Mouse (Mus musculus) layer of hippocampus, adult 8-10 months (tissue): ENCODE measurements around the gene Stk24. TPM values are rescaled to one million over a fixed set of nuclear protein-coding genes. Genes with fewer than 3 reads are reported as not detected.
A peak's percentile ranks its signal among the peaks of the same experiment; 100 is the strongest.
"Not testable (repeated sequence)": the region's sequence is repeated elsewhere in the genome, so short reads cannot be mapped to it uniquely, and the experiment has no call there.

Source experiments
- DNase-seq, 2 experiments: peaks; one replicate each; pipeline ENCODE4 v3.0.0; 2022; ENCODE audit warnings: low spot score in 2 of 2
- total RNA-seq, 4 experiments: library from RNA; stranded (reverse); gene quantifications; 2 replicates each; pipeline ENCODE4 v1.2.4; 2022

The Stk24 gene
- 10 to 100 TPM; 52.6 to 80.4 (median 63.4) TPM for total RNA-seq

- peak in 1 of 2 experiments; percentile 31 for DNase-seq
These were observed at the start of gene Stk24 for GRCm38 (mm10) chr14:121379827-121380145. TSS of gene Stk24 (minus strand) at chr14:121380011.

GRCm38 (mm10) chr14:121428148-121428547 is 48.3 kb upstream of the Stk24 start:
- DNase-seq: no peak

- no peak for DNase-seq
These were observed 46.9 kb upstream of the Stk24 start for GRCm38 (mm10) chr14:121426743-121427142.

GRCm38 (mm10) chr14:121425004-121425793 is 45.4 kb upstream of the Stk24 start:
- DNase-seq: no peak

GRCm38 (mm10) chr14:121423341-121423751 is 43.5 kb upstream of the Stk24 start:
- DNase-seq: no peak

GRCm38 (mm10) chr14:121422664-121423340 is 43.0 kb upstream of the Stk24 start:
- DNase-seq: no peak

GRCm38 (mm10) chr14:121422000-121422399 is 42.2 kb upstream of the Stk24 start:
- no peak for DNase-seq

- DNase-seq: peak in 1 of 2 experiments; percentile 6
These were observed 37.8 kb upstream of the Stk24 start for GRCm38 (mm10) chr14:121417594-121417993.

GRCm38 (mm10) chr14:121416626-121417319 is 37.0 kb upstream of the Stk24 start:
- DNase-seq: no peak

GRCm38 (mm10) chr14:121414635-121415241 is 34.9 kb upstream of the Stk24 start:
- DNase-seq: no peak

GRCm38 (mm10) chr14:121413726-121414125 is 33.9 kb upstream of the Stk24 start:
- DNase-seq: not testable (repeated sequence)

GRCm38 (mm10) chr14:121408944-121409343 is 29.1 kb upstream of the Stk24 start:
- DNase-seq: no peak

GRCm38 (mm10) chr14:121406943-121407342 is 27.1 kb upstream of the Stk24 start:
- no peak for DNase-seq

GRCm38 (mm10) chr14:121405546-121405945 is 25.7 kb upstream of the Stk24 start:
- no peak for DNase-seq

- DNase-seq: no peak
These were observed 25.3 kb upstream of the Stk24 start for GRCm38 (mm10) chr14:121405120-121405519.

GRCm38 (mm10) chr14:121399676-121400075 is 19.9 kb upstream of the Stk24 start:
- no peak for DNase-seq

- no peak for DNase-seq
These were observed 17.7 kb upstream of the Stk24 start for GRCm38 (mm10) chr14:121397471-121397870.

- DNase-seq: no peak
These were observed 15.3 kb upstream of the Stk24 start for GRCm38 (mm10) chr14:121395125-121395524.

GRCm38 (mm10) chr14:121391927-121392326 is 12.1 kb upstream of the Stk24 start:
- no peak for DNase-seq

GRCm38 (mm10) chr14:121387760-121388159 is 7.9 kb upstream of the Stk24 start:
- DNase-seq: no peak

GRCm38 (mm10) chr14:121385440-121385839 is 5.6 kb upstream of the Stk24 start:
- DNase-seq: no peak

GRCm38 (mm10) chr14:121383801-121384200 is 4.0 kb upstream of the Stk24 start:
- no peak for DNase-seq
